Mouse (Mus musculus): Measurements from ENCODE around the gene 2310057M21Rik.
"Not testable (repeated sequence)": the region's sequence is repeated elsewhere in the genome, so short reads cannot be mapped to it uniquely, and the experiment has no call there.

2310057M21Rik gene

DNA sequence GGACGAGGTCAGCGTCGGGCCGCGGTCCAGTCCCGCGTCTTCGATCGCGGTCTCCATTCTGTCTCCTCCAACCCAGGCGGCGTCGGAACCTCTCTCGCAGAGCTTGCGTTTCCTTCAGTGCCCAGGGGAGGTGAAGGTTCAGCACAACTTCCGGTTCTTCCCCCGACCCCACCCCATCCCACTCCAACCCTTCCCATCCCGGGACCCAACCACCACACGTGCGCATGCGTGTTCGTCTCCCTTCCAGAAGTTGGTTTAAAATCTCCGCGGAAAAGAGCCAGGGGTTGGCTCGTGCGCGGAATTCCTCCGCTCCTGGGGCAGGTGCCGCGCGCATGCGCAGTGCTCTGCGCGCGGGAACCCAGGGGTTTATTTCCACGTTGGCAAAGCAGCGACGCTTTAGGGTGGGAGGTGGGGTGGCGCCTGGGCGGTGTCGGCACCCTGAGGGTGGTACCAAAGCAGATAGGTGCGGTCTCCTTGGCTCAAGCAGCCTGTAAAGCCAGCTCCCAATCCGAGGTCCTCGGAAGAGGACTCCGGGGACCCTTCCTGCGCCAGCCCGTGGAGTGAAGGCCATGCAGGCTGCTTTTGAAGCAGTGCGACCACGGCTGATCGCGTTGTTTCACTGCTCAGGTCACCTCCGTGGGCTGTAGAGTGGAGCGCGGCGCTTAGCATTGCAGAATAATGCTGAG, at the start of gene 2310057M21Rik:
Gene 2310057M21Rik, minus strand, starts transcription at position 145 of the 686 bp plus-strand sequence.
- DNase-seq (ENCODE audit: low spot score in 2 of 2), result peak; percentile 91 to 94

DNA sequence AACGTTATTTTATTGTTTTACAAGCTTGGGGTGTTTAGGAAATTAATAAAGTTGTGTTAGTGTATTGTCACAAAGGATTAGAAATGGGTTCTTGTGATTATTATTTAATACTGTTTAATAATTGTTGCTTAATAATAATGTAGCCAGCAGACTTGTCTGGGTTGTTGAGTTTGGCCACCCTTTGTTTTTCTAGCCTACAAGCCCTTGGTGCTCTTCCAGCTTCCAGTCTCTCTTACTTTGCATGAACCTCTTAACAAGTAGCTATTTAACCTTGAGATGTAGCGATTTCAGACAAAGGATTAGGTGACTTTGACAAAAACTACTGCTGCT, 49.3 kb upstream of the 2310057M21Rik start:
- no peak for DNase-seq (ENCODE audit: low spot score in 2 of 2)

DNA sequence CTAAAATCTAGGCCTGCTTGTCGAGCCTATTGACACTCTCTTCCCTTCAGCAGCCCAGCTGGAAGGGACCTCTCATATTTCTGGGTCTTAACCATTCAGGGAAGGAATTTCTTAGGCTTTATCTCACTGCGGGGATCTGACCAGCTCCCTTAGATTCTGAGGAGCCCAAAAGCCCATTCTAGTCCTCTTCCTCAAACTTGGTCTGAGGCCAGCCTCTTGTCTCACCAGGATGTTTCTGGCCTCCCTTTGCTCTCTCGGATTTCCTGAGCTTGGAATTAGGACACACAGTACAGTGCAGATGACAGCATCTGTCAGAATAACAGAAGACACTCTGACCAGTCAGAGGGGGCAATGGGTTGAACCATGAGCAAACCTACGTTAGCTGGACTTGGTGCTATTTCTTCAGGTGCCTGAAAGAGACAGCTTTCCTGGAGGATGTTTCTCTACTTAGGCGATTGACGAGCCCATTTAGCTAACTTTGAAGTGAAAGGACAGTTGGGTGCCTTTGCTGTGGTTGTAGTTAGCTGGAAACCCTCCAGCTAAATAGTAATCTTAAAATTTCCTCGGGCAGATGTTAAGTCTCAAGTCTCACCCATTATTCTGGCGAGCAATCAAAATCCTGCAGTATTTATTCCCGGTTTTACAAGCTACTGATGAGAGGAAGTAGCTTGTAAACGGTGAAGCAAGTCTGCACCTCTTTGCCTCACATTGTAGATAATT, 48.8 kb upstream of the 2310057M21Rik start:
- no peak for DNase-seq (ENCODE audit: low spot score in 2 of 2)

DNA sequence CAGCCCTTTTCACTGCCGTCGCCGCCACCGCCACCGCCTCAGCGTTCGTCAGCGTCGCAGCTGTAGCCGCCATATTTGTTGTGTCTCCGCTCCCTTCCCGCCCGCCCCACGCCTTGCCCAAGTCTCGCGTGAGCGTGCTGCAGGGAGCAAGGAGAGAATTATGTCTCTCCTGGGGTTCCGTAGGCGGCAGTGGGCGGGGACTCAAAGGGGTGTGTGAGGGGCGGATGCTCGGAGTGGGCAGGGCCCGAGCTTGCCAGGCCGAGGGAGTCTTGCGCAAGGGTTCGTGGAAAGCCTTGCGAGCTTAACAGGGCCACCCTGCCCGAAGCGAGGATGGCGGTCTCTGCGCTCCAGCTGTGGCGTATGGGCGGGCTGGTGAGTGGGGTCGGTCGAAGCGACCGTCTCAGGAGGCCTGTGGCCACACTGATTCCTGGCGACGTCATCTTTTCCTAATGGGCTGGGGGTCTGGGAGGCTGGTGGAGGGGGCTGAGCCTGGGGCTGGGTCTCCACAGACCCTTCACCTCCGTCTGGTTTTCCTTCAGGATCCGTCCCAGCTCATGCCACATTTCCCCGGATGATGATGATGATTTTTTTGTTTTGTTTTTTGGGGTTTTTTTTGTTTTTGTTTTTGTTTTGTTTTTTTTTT, 48.0 kb upstream of the 2310057M21Rik start, which contains the start of the genes Ikzf5 and Acadsb:
Gene Ikzf5, minus strand, starts transcription at position 106 of the 643 bp plus-strand sequence.
Gene Acadsb, plus strand, starts transcription at position 186 of the 643 bp plus-strand sequence.
- peak; percentile 99 for DNase-seq (ENCODE audit: low spot score in 2 of 2)

DNA sequence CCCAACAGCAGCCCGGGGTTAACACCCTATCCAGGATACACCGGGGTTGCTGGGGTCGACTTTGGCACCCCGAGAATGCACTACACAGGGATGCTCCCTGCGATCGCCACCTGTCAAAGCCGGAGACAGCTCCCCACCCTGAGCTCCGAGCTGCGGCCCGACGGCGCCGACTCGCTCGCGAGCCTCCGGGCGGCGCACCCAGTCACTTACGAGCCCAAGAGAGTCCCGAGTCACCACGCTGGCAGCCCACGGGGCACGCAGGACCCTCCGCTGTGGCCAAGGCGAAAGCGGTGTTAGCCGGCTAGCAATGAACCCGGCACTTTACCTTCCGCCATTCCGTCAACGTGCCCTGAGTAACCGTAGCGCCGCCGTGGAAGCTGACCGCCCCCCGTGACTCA, 47.4 kb upstream of the 2310057M21Rik start:
- no peak for DNase-seq (ENCODE audit: low spot score in 2 of 2)

DNA sequence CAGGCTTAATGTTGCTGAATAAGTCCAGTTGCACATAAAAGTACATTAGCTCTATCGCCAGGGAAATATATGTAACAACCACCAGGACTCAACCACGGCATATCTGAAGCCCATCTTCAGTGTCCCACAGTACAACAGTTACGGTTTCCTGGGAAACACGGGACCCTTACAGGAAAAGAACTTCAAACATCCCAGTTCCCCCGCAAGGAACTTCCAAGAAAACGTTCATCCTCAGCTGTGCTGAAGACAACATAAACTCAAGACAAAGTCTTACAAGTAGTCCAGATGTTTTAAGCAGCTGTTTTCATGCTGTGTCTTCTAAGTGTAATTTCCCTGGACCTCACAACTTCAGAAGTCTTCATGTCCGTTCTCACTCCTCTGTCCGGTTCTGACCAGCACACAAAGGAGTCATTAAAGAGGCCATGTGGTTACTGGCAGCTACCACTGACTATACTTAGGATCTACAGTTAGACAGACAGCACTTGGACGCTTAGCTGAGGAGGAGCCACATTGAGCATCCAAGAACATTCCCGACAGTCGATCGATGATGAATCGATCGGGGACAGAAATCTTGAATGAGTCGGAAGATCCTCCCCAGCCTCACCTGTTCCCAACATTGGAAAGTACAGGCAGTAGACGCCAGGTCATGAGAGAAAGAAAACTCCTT, 46.9 kb upstream of the 2310057M21Rik start:
- no peak for DNase-seq (ENCODE audit: low spot score in 2 of 2)

DNA sequence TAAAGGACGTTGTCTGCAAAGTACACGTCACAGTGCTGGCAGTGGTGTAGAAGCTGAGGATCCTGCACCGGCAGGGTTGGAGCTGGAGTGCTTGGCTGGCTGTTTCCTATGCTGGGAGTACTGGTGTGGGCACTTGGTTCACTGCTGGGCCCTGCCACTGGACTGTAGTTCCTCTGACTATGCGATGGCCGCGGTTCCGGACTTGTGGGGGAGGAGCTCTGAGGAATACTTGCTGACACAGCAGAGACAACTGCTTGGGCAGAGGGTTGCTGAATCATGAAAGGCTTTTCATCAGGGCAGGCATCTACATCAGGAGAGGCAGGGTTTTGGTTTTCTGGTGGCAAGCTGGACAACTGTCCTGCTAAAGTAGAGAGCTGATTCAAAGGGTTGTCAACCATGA, 29.2 kb upstream of the 2310057M21Rik start:
- DNase-seq (ENCODE audit: low spot score in 2 of 2), result not testable (repeated sequence)

DNA sequence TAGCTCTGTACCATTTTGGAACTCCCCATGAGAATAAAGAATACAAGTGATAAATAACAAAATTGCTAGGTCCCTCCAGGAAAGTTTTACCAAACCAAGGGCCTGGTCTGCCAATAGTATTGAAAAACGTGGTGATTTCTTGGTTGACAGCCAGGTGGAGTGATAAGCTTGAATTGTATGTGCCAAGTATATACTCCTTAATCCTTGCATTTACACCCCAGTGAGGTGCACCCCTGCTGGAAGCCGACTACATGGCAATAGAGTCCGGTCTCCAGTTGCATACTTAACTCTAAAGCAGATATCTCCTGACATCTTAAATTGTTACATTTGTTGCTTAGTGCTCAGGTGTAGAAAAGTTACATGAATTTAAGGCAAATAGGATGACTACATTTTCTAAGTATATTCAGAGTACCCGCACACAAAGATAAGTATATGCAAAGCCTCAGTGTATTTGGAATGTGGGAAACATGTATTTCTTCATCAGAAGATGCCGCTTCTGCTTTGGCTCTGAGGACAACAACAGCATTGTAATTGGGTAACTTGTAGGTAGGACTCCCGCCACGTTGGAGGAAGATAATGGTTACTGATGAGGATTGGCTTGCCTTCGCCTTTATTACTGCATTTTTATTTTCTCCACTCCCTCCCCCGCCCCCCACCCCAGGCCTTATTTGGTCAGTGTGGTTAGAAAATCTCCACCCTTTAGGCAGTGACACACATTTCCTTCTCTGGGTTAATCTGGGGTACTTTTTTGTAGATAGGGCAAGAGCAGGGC, 9.5 kb upstream of the 2310057M21Rik start:
- DNase-seq (ENCODE audit: low spot score in 2 of 2), result no peak

DNA sequence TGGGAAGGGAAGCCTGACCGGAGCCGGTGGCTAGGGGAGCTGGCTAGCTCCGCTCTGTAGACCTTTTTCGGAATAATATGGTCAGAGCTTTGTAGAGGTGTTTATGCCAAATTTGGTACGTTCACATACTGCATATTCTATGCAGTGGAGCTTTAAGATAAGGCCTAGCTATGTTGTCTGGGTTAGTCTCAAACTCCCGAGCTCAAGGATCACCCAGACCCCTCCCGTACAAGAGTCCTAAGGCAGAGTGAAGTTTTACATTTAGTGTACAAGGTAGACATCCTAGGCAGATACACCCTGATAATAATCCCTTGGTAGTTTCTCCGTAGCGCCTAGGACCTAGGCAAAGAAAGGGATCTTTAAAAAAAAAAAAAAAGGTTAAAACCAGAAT, 8.9 kb upstream of the 2310057M21Rik start:
- DNase-seq (ENCODE audit: low spot score in 2 of 2), result no peak

DNA sequence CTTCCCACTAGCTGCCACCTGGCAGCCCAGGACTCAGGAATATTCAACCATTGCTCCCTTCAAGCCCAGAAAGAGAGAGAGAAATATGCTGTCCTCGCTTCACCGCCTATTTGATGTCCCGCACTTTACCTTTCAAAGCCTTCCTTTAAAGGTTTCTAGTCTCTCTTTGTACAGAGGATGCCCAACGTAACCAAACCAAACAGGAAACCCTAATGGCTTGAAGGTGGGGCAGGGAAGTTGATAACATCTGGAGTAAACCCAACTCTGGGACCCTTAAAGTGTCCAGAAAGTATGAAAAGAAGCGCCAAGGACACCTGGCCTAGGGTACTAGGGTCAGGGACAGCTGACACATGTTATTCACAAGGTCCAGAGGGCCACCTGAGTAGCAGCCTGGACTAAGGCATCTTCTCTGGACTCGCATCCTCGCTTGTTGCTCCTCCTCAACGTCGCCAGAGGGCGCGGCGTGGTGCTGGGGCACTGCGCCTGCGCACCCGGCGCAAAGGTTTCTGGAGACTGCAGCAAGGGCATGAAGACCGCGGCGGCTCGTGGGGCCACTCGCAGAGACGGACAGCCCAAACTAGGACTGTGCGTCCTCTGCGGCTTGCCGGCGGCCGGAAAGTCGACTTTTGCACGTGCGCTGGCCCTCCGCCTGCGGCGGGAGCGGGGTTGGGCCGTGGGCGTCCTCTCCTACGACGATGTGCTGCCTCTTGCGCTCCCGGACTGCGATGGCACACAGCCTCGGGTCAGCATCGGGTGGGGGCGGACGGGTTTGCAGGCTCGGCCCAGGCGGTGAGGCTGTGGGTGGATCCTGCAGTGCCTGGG, 8.3 kb upstream of the 2310057M21Rik start, which contains the start of gene Pstk:
Gene Pstk, plus strand, starts transcription at position 494 of the 822 bp plus-strand sequence.
- peak; percentile 83 to 88 for DNase-seq (ENCODE audit: low spot score in 2 of 2)

DNA sequence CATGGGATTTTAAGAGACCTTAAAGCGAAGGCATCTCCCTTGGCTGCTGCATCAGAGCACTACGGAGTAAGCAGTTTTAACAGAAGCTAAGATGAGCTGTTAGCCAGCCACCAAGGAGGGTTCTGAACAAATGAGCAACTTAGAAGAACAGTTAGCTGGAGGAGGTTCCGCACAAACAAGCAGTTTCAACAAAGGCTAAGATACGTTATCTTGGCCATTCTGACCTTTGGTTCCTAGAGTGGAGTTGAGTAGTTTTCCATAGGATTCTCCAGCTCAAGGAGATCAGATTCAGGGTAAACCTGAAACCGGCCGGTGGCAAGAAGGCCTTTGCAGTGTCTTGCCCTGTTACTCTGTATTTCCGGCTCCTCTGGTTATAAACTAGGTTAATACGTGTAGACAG, 1.6 kb upstream of the 2310057M21Rik start:
- DNase-seq (ENCODE audit: low spot score in 2 of 2), result no peak

DNA sequence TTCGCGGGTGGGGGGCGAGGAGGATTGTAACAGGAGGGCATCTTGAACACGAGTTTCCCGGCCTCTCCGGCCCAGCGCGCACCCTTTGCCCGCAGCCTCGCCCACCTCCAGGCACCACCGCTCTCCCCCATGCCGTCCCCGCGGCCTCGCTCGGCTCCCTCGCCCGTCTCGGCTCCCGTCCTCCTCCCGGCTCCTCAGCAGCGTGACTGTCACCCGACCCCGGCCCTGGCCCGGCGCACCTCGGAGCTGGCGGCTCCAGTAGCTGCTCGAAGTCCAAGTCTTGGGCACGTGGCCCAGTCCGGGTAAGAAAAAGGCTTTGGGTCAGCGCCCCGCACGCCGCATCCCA, 317 bp downstream of the 2310057M21Rik start:
- peak in 1 of 2 experiments; percentile 65 for DNase-seq (ENCODE audit: low spot score in 2 of 2)

DNA sequence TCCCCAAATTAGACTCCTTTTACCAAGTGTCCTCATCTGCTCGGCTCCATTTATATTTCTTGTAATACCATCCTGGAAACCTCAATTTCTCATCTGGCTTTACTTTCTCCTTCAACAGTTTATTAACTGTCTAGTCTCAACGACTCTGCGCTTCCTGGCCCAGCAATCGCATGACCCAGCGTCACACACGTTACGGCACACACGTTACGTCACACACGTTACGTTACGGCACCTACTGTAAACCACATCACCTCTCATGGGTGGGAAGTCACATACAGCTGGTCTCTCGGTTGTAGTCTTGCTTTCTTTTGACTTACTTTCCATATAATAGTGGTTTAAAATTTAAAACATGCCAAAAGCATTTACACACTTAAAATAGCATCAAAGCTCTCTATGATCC, 6.5 kb downstream of the 2310057M21Rik start:
- no peak for DNase-seq (ENCODE audit: low spot score in 2 of 2)

DNA sequence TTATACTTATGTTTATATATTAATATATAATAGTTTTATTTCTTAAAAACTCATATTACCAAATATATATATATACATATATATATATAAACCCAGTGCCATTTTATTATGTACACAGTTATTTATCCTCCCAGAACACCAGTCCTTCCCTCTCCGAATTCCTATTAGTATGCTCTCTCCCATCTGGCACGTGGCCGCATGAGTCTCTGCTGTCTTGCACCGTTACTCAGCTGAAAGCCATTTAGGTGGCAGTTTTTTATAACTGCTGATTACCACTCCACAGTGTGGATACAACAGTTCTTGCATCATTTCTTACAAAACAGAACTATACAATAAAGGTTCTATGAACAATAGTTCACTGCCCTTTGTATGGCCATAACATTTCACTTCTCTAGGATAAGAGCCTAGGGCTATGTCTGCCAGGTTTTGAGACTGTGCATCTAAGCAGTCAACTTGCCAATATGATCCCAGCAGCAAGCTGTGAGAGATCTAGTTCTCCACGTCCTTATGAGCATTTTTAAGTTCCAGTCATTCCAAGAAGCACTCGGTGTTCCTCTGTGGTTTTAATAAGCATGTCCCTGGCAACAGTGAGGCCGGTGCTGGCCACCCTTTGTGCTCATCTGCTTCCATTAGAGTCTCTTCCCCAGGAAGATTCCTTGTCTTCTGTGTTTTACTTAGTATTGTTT, 16.6 kb downstream of the 2310057M21Rik start:
- DNase-seq (ENCODE audit: low spot score in 2 of 2), result no peak

DNA sequence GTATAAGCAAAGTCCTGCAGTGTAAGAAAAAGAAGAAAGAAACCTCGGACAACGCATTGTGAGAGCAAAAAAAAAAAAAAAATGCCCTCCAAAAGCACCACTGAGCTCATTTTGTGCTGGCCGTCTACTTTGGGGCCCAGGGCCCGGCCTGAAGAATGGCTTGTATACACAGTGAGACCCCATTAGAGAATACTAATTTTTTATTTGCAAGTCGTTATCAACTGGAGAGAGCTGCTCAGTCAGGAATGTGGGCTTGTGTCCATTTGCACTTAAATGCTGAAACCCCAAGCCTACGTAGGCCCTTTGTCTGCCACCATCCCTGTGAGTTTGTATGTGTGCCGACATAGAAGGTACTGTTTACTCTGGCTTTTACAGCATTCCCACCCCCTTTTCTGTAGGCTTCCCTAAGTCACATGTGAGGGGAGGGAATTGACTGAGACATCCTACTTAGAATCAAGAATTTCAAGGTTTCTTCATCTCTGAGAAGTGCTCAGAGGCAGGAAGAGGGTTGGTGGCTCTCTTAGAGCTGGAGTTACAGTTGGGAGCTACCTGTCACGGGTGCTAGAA, 25.0 kb downstream of the 2310057M21Rik start:
- DNase-seq (ENCODE audit: low spot score in 2 of 2), result no peak

DNA sequence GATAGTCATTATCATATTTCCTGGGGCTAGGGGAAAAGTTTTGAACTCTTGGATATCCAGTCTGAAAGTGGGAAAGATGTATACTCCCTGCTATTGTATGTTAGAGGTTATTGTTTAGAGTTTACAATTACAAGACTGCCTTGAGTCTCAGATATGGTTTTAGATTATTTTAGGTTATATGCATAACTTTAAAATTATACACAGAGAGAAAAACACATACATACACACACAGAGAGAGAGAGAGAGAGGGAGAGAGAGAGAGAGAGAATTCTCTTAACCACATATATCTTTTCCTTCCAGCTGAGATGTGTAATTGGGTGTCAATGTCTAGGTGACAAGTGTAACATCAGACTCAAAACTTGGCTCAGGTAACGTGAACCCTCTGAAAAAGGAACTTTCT, 29.0 kb downstream of the 2310057M21Rik start, which contains the start of gene Fam24a:
Gene Fam24a, plus strand, starts transcription at position 301 of the 400 bp plus-strand sequence.
- no peak for DNase-seq (ENCODE audit: low spot score in 2 of 2)

DNA sequence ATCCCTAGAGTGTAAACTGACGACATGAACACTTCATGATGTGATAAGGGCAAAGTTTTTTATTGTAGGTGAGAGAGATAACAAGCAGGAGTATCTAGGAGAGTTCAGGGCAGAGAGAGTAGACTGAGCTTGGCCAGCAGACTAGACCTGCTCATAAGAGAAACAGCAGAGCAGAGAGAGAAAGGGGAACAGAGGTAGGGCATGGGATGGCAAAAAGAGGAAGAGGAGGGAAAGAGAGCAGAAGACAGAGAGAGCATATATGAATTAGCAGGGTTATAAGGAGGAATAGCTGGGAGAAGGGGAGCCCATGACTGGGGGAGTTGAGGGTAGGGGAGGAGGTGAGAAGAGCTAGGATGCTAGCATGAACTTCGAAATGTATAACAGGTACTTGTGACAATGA, 30.9 kb downstream of the 2310057M21Rik start:
- no peak for DNase-seq (ENCODE audit: low spot score in 2 of 2)

DNA sequence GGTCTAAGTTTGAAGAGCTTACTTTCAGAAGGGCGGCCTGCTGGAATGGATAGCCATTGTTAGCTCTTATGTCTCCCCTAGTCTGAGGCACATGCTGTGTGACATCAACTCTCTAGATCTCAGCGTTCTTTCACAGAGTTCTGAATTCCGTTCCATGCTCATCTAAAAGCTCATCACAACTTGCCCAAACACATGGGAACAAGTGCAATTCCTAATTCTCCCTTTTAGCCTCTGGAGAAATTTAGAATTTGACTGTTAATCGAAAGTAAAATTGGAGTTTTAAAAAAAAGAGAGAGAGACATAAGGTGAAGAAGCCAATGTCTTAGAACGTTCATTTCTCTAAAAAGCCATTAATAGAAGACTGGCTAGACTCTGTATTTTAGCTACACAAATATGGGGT, 33.1 kb downstream of the 2310057M21Rik start, which contains the start of gene Fam24b:
Gene Fam24b, minus strand, starts transcription at position 101 of the 400 bp plus-strand sequence.
- no peak for DNase-seq (ENCODE audit: low spot score in 2 of 2)

DNA sequence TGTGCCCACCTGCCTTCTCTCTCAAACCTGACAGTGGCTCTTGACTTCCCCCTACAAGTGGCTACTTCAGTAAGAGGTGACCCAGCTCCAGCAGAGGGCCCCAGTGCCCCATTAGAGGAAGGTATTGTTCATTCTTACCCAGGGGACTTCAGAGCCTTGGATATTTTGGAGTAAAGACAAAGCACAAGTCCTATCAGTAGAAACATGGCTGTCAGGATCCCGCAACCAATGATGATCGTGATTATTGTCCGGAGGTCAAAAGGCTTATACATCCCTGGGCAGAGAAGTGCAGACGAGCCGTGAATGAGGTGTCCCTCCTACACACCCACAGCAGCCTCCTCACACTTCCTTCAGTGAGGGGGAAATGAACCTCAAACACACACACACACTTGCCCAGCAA, 35.5 kb downstream of the 2310057M21Rik start:
- peak in 1 of 2 experiments; percentile 52 for DNase-seq (ENCODE audit: low spot score in 2 of 2)
